Mouse (Mus musculus) gonadal fat pad, adult 2 months (tissue): Measurements from ENCODE around the gene Iqca. TPM values are rescaled to one million over a fixed set of nuclear protein-coding genes. Genes with fewer than 3 reads are reported as not detected.

Source experiments
- DNase-seq: peaks from one replicate; pipeline ENCODE4 v3.0.0-alpha.2; 2012; ENCODE audit warnings: low read depth
- polyA plus RNA-seq: library from polyadenylated mRNA; depleted of rRNA; stranded (reverse); fragments of >200 nt; gene quantifications from 2 replicates; pipeline ENCODE4 v1.2.3, GENCODE M21; 2012

Iqca gene
- polyA plus RNA-seq, 1 experiment: 0.28 TPM

DNA sequence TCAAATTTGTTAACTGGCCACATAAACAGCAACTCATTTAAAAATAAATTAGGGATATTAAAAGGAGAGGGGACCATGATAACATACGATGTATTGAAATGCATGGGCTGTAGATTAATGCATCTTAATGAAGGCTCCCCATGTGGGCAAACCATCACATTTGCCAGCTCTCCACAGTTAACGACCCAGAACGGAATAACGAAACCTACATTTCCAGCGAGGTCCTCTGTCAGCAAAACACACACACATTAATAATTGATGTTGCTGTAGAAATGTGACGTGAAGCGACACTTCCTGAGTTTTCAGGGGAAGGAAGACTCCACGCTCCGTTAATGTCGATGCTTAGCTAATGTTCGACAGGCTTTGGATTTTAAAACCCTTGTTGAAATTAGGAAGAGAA, 20.8 kb downstream of the Iqca start:
- no peak for DNase-seq

DNA sequence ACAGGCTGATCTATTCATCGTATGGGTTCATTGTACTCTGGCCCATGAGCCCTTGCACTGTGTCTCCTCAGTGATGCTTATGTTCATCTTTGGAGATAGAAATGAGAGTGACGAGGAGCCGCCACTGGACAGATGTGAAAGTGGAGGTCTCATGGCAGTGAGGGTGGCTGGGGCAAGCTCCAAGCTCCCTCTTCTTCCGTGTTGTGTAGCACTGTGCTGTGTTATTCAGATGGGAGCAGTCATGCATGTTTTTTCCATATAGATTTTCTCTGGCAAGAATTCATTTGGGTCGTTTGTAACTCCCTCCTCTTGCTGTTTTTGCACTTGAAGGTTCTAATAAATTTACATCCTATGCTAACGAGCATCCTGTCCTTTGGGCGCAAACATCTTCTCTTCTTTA, 21.2 kb downstream of the Iqca start:
- no peak for DNase-seq

DNA sequence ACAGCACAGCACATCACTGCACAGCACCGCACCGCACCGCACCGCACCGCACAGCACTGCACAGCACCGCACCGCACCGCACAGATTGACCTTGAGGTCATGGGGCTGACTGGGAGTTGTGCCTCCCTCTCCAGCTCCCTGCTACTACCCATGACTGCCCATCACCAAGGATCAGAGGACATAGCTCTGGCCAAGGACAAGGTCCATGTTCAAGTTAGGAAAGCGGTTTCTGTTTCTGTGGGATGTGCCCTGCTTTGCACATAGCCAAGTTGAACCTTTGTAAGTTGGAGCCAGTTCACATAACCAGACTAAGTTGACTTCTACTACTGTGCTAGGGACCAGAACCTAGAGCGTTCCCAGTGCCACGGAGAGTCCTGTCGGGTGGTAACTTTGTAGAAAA, 28.6 kb downstream of the Iqca start:
- DNase-seq: no peak

DNA sequence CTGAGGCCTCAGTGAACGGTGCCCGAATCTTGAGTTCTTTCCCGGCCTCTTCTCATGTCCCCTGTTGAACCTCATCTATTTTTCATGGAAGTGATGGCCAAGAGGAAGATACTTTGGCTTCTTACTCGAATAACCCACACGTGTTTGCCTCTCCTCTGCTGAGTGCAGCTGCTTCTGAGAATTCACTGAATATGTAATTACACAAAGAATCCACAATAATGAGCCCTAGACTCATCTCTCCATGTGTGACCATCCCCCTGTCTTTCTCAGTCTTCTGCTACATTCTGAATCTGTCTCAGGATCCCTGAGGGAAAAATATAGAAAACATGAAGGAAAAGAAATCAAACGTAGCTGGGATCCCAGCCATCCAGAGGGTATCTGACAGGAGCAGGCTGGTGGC, 32.5 kb downstream of the Iqca start:
- no peak for DNase-seq

DNA sequence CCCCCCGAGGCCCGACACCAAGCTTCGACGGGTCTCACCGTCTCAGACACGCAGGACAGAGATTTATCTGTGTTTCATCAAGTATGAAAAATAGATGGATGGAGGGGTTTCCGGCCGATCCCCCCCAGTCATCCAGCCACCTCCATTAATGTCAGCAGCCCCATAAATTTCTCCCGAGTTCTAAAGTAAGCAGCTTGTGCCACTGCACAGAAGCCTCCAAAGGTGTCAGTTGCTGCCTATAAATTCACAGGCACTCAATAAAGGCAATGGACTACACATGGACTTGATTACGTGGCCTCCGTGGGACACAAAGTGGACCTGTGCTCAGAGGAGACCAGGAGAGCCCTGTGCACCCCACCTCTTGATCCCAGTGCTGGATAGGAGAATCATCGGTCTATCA, 34.0 kb downstream of the Iqca start:
- DNase-seq: no peak

DNA sequence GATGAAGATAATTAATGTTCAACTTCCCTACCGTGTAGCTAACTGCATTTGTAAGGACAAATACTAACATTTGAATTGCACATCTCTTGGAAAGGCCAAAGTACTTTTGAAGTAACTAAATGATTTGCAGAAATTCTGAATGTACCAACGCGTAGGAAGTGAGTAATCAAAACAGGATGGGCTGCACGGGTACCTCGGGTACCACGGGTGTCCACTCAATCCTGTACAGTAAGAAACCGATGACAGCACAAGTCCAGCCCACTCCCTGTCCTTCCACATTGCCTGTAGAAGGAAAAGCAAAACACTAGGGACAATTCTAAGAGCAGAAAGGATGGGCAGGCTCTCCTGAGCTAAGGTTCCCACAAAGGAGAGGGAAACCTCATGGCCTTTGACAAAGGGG, 36.0 kb downstream of the Iqca start:
- no peak for DNase-seq

DNA sequence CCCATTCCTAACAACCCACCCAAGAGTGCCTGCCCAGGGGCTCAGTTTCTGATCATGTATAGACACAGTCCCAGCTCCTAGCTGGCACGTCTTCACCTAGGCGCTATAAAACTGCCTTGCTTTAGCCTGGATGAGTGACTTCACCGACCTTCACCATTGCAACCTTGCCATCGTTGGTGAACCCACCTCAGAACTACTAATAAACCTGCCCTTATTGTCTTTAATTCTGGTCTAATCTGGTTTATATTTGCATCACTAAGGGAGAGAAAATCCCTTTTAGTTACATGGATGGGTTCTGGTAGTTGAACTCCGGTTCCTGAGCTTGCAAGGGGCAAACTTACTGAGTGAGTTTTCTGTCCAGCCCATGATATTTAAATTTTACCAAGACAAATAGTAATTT, 38.6 kb downstream of the Iqca start:
- DNase-seq: no peak

DNA sequence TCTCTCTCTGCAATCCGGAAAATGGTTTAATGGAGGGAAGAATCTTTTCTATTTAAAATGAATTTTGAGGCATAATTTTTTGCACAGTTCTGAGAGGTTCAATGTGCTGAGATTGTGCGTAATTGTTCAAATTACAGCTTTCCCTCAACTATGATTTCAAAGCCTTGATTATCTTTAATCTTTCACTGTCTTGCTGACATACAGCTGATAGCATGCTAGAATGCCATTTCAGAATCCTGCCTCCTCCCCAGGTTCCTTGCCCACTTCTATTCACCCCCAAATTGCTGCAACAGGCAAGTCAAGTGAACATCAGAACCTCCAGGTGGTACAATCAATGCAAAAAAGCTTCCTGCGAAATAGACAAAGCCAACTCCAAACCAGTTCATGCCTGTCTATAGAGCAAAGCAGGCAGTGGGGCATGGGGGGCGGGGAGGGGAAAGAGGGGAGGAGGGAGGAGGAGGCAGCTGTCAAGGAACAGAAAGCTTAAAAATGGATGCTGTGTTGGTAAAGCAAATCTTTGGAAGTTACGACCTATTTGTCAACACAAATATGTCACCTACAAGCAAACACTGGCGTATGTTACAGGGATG, 39.5 kb downstream of the Iqca start:
- no peak for DNase-seq

DNA sequence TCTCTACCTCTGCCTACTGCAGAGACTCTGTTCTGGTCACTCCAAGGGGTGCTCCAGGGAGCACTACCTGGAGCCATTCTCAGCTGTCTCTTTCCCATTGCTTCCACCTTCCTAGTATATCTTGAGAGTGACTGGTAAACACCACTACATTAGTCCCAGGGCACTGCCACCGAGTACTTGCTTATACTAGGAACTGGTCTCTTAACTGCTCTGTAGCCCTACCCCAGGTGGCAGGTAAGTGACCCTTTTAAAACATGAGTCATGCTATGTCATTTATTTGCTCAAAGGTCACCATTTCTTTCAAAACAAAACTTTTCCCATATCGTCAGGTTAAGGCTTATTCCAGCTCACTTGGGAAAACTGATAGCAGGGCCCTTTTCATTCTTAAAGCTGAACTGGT, 40.5 kb downstream of the Iqca start:
- DNase-seq: no peak

DNA sequence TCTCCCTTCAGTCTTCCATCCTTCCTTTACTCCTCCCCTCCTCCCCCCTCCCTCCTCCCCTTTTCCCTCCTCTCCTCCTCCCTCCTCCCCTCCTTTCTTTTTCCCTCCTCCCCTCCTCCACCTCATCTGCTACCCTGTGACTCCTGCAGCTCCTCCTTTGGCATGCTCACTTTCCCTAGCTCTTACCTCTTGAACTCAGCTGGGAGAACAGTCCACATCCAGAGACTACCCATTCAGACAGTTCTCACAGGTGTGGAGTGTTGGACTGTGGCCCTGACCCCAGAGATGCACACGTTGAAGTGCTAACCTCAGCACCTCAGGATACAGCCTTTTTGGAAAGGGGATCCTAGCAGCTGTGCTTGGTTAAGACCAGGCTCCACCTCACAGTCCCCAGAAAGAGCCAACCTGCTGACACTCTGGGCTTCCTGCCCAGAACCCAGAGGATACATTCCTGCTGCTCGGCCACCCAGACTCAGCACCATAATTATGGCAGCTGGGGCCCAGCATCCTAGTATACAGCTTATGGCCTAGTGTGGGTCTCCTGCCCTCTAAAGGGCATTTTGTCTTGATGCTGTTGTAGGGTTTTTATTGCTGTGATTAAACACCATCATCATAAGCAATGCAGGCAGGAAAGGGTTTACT, 41.9 kb downstream of the Iqca start:
- no peak for DNase-seq

DNA sequence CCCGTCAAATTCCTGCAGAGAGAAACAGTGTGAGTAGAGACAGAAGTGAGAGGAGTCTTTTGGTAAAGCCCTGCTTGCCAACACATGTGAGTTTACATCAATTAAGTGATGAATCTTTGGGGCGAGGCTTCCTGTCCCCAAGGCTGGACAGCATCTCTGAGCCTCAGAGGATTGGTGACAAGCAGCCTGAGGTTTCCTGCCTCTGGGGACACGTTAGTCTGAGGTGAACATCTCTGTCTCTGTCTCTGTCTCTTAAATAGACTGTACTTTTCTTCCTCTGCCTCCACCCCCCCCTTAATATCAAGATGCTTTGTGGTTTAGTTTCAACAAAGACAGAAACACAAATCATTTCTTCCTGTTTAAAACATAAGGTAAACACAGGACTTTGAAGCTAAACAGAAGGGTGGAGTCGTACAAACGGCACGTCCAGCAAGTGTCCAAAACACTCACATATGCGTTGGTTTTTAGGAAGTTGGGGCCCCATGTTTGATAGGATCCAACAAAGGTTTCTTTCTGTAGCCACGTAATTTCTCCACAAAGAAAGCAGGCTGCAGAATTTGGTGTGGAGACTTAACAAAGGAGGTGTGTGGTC, 49.2 kb downstream of the Iqca start:
- DNase-seq: no peak

DNA sequence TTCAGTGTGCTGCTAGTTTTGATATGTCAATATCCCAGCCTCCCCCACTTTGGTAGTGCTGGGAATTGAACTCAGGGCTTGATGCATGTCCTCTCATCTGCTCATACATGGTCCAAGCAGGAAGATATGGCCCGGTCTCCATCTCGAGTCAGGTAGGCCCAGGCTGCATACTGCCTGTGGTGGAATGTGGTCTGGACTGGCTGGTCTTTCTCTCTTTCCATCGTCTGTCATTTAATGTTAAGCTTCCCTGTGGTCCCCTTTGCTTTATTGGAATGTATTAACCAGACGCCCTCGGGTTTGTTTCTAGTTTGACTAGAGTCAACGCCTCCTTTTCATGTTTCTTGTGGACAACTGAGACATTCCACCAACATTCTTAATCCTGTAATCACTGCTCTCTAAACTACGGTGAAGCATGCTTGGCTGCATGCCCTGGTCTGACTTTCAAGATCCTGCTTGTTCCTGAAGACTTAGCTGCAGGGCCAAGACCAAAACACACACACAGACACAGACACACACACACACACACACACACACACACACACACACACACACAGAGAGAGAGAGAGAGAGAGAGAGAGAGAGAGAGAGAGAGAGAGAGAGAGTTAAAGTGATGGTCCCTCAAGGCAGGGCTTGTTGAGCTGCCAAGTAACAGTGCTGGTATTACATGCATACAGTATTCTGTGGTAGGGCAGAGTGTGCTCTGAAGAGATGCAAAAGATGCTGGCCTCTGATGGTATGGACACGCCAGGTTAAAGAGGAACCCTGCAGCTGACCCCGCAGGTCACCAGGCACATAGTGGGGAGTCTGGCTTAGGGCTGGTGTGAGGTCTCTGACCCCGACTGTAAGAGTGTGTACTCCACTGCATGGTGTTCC, 52.6 kb downstream of the Iqca start:
- DNase-seq: no peak

DNA sequence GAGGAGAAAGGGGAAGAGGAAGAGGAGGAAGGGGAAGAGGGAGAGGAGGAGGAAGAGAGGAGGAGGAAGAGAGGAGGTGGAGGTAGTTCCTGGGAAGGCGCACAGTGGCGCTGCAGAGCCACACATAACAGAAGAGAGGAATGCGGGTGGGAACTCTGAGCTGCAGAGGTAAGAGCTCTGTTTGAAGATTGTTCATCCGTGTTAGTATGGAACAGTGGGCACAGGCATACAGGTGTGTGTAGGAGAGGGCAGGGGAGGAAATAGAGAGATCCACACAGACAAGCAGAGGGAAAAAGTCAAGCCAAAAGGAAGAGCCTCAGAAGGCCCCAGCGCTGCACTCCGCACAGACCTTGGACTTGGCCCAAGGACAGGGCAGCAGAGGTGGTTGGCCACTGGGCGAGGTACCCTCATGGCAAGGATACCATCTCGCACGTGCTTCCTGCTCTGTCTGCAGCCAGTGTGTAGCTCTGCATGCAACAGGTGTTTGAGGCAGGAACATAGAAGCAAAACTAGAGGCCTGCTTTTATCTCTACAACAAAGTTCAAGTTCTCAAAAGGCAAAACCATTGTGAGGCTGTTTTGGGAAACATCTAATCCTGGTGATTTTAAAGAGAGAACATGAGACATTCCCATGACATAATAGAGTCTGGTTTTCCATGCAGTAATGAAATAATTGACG, 60.2 kb downstream of the Iqca start:
- no peak for DNase-seq

DNA sequence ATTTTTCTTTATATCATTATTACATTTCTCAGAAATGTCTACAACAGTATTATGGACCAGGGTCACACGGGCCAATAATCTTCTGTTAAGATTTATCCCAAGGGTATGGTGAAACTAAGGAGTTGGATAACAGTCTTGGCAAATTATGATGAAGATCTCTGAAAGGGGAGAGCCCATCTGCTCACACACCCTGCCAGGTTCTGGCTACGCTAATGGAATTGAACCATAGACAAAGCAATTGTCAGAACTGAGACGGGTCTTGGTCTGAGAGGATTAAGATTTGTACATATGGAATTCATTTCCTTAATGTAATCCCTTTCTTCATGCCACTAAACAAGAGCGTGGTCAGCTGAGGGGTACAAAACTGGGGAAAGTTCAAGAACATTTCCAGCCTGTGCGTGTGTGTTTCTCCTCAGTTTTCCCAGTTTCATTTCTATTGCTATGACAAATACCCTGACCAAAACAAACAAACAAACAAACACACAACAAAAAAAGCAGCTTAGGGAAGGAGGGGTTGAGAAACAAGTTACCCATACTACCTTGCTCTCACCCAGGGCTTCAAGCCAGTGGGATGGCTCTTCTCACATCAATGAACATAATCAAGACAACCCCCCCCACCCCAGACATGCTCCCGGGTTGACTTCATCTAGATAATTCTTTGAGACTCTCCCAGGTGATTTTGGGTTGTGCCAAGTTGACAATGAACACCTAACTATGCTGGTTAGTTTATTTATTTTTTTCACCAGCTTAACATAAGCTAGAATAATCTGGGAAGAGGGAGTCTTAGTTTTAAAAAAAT, 64.8 kb downstream of the Iqca start:
- no peak for DNase-seq

DNA sequence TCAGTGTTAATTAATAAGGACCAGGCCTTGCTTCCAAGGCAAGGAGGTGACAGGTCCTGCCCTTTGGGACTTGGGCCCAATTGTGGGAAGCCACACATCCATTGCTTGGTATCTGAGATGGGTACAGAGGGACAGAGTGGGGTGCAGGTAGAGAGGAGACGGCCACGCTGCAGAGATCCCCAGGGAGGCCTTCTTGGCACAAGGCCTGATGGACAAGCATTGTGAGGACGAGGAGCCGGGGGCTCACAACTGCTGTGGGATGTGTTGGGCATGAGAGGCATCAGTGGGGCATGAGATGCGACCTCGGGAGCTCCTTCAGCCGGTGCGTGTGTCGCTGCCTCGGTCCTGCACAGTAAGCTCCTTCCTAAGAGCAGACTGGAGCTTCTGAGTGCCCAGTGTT, 66.7 kb downstream of the Iqca start:
- no peak for DNase-seq

DNA sequence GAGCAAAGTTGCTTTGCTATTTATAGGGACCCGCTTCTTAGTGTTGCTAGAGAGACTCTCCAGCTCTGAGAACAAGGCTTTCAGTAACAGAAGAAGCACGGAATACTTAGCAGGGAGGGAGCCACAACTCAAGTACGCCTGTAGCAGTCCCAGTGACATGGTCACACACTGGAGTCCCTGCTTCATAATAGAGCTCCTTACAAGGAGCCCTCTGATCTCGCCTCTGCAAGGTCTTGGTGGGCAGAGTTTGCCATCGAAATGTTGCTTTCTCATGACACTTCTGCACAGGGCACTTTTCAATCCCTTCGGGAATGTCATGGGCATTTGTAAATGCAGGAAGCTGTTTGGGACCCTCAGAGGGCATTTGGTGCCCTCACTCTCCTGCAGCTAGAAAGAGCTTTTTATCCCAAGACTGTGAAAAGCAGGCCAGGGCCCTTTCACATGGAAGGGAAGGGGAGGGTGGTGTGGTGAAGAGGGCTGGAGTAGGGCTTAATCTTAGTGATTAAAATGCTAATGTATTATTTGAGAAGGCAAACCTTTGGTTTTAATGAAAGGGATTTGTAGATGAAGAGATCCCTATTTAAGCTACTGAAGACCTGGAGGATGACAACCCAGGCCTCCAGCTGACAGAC, 67.6 kb downstream of the Iqca start:
- DNase-seq: no peak

DNA sequence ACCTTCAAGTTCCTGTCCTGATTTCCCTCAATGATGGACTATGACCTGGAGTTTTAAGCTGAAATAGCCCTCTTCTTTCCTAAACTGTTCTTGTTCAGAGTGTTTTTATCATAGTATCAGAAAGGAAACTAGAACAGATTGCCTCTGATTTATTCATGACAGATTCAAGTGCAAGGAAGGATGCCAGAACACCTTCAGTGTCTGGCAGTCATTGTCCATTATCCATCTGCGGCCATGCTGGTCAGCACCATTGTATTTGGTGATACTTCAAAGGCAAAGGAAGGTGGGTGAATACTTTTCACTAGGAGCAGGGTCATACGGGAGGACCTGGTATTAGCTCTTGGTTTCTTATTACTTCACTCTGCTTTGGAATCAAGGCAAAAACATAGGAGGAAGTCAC, 76.9 kb downstream of the Iqca start:
- no peak for DNase-seq

DNA sequence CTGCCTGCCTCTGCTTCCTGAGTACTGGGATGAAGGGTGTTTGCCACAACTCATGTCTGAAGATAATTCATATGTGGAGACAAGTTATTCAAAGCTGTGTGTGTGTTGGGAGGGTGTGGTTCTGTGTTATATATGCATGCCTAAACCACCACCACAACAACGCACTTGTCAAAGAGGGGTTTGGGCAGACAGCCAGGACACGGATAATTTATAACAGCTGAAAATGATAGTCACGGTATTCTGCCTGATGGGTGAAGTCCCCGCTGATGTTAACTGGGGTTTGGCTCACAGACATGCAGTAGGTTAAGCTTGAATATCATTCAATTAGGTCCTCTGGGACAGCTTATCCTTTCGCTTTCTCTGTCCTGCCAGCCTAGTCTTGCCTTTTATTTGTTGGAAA, 78.4 kb downstream of the Iqca start:
- DNase-seq: no peak

DNA sequence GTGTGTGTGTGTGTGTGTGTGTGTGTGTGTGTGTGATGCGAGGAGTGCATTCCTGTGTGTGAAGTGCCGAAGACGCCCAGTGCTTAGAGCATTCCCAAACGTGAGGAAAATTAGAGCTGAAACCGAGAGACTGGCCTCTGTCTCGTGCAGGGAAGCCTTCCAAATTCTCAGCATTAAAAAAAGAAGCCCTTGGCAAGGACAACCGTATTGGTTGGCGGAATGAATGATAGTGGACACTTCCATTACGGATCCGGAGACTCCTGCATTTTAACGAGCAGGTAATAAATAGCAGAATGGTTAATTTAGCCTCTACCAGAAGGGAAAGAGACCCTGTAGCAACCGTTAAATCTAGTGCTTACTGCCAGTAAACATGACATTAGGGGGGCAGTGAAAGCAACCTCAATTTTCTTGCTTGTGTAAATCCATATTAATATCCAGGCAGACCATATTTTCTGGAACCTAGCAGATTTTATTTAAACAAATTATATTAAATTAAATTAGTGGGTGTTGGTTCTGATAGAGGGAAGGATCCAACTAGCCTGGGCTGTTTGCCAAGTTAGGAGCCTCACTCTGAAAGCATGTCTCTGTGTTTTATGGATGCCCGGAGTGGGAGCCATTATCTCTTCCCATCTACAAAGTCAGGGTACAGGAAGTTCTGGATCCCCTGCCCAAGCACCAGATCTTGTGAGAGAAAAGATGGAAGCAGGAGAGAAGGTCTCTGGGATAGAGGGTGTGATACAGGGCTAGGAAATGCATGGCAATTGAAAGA, 81.2 kb downstream of the Iqca start:
- no peak for DNase-seq

DNA sequence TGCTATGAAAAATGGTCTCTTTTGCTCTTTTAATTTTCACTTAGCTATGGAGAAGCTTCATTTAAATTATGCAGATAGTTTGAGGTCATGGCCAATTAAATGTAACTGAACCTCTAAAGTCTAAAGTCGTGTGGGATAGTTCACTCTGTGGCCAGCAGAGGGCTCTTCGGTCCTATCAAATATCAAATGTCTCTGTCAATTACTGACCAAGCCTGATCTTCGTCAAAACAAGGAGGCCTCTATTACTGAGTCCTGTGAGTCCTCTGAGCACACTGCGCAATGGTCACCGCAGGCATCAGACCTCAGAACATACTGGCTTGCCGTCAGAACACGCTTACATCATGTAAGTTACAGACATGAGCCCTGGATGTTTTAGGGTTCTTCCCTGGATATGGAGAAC, 92.6 kb downstream of the Iqca start:
- DNase-seq: no peak
